Mouse (Mus musculus): ENCODE results near the gene Rubcnl.

The Rubcnl gene

GRCm38 (mm10) chr14:75017877-75018825 is 2.3 kb downstream of the Rubcnl start:
- DNase-seq (ENCODE audit: low read depth, low spot score): no peak

- DNase-seq (ENCODE audit: low read depth, low spot score): no peak
These were observed 3.0 kb downstream of the Rubcnl start for GRCm38 (mm10) chr14:75018829-75019228.

- no peak for DNase-seq (ENCODE audit: low read depth, low spot score)
These were observed 4.9 kb downstream of the Rubcnl start for GRCm38 (mm10) chr14:75020581-75021253.

- no peak for DNase-seq (ENCODE audit: low read depth, low spot score)
These were observed 6.7 kb downstream of the Rubcnl start for GRCm38 (mm10) chr14:75022522-75022921.

- DNase-seq (ENCODE audit: low read depth, low spot score): no peak
These were observed 9.2 kb downstream of the Rubcnl start for GRCm38 (mm10) chr14:75024793-75025710.

GRCm38 (mm10) chr14:75030764-75031163 is 14.9 kb downstream of the Rubcnl start:
- DNase-seq (ENCODE audit: low read depth, low spot score): no peak

- DNase-seq (ENCODE audit: low read depth, low spot score): no peak
These were observed 16.3 kb downstream of the Rubcnl start for GRCm38 (mm10) chr14:75031999-75032575.

GRCm38 (mm10) chr14:75032742-75033141 is 16.9 kb downstream of the Rubcnl start:
- no peak for DNase-seq (ENCODE audit: low read depth, low spot score)

GRCm38 (mm10) chr14:75034240-75034639 is 18.4 kb downstream of the Rubcnl start:
- DNase-seq (ENCODE audit: low read depth, low spot score): no peak

GRCm38 (mm10) chr14:75035431-75035830 is 19.6 kb downstream of the Rubcnl start:
- DNase-seq (ENCODE audit: low read depth, low spot score): peak; percentile 30

GRCm38 (mm10) chr14:75045184-75045583 is 29.4 kb downstream of the Rubcnl start:
- DNase-seq (ENCODE audit: low read depth, low spot score): no peak

- DNase-seq (ENCODE audit: low read depth, low spot score): no peak
These were observed 36.6 kb downstream of the Rubcnl start for GRCm38 (mm10) chr14:75052451-75052850.

- DNase-seq (ENCODE audit: low read depth, low spot score): no peak
These were observed 38.9 kb downstream of the Rubcnl start for GRCm38 (mm10) chr14:75054455-75055343.

GRCm38 (mm10) chr14:75056861-75057431 is 41.1 kb downstream of the Rubcnl start:
- DNase-seq (ENCODE audit: low read depth, low spot score): no peak

- peak; percentile 35 for DNase-seq (ENCODE audit: low read depth, low spot score)
These were observed 44.7 kb downstream of the Rubcnl start for GRCm38 (mm10) chr14:75060562-75060961.

GRCm38 (mm10) chr14:75063936-75064335 is 48.1 kb downstream of the Rubcnl start:
- DNase-seq (ENCODE audit: low read depth, low spot score): no peak

GRCm38 (mm10) chr14:75064520-75064919 is 48.7 kb downstream of the Rubcnl start:
- no peak for DNase-seq (ENCODE audit: low read depth, low spot score)

GRCm38 (mm10) chr14:75065211-75065610 is 49.4 kb downstream of the Rubcnl start:
- DNase-seq (ENCODE audit: low read depth, low spot score): no peak

- no peak for DNase-seq (ENCODE audit: low read depth, low spot score)
These were observed 52.7 kb downstream of the Rubcnl start for GRCm38 (mm10) chr14:75068430-75069112.
